Mouse (Mus musculus): ENCODE data around the gene Cdk6.

- TF ChIP-seq ZC3H11A (IDR thresholded peaks at IDR 0.05; ENCODE audit: borderline replicate concordance, low read depth, low read length), result no peak
- no peak for TF ChIP-seq HCFC1 (IDR thresholded peaks at IDR 0.05; ENCODE audit: borderline replicate concordance, insufficient read depth, low read length)
- TF ChIP-seq MAFK (IDR thresholded peaks at IDR 0.05; ENCODE audit: insufficient read depth, low read depth, low read length), result no peak
- no peak for TF ChIP-seq ZNF384 (IDR thresholded peaks at IDR 0.05; ENCODE audit: low read depth, low read length)
- TF ChIP-seq CHD2 (IDR thresholded peaks at IDR 0.05; ENCODE audit: low read depth, low read length), result no peak
Measured at GRCm38 (mm10) chr5:3512584-3512983, 171.3 kb downstream of the Cdk6 start.
